Mouse (Mus musculus) T-helper 17 cell (primary cell): ENCODE data around the gene Oser1.

ENCODE experiments used
- in situ Hi-C, 2 experiments: fragments of 300-600 bp; cut with MboI, MseI; formaldehyde crosslinking; loops; 1 replicate in 1 of 2; 2 replicates in 1 of 2; pipeline ENCODE4 v1.15.1; 2025; ENCODE audit warnings: high pct_unique_total_duplicates in 2 of 2

The Oser1 gene

DNA sequence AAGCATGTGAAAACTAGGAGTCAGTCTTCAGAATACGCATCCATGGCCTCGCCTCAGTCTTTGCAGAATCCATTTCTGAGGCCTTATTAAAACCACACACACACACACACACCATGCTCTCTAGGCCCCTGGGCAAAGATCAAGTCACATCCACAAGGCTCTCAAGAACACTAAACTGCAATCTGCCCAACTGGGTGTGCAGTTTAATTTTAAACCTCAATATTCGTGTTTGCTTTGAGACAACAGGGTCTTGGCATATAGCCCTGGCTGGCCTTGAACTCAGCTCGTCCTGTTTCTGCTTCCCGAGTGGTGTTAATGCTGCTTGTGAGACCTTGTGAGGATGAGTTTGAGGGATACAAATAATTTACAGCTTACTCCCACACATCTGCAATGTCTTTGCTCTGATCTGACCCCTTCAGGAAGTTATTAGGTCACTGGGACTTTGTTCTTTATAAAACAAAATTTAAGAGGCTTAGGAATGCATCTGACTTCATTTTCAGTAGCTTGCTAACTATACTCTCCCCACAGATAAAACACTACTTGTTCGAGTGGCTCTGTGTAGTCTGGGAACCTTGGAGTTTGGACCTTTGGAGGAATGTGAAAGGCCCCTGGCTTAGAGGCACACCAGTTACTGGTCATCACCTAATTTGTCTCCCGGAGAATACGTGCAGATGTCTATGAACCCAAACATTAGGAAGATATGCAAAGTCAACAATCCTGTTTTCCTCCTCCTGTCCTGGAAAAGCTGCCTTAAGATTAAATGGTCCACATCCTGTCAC lies 20.3 kb downstream of the Oser1 start:
- in situ Hi-C loops = no loop called here

DNA sequence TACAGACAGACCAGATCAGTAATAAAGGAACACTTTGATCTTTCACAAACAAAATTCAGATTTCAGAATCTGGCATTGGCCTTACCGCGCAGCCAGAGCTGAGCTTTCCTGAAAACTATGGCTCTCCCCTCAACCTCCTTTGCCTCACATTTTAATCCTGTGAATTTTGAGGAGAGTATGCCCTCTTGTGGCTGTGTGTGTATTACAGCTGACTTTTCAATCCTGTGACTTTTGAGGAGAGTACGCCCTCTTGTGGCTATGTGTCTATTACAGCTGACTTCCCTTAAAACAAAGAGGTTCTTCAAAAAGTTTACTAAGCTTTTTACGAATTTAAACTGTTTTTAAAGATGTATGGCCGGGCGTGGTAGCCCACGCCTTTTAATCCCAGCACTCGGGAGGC lies 23.3 kb downstream of the Oser1 start:
- in situ Hi-C loops = no loop called here

DNA sequence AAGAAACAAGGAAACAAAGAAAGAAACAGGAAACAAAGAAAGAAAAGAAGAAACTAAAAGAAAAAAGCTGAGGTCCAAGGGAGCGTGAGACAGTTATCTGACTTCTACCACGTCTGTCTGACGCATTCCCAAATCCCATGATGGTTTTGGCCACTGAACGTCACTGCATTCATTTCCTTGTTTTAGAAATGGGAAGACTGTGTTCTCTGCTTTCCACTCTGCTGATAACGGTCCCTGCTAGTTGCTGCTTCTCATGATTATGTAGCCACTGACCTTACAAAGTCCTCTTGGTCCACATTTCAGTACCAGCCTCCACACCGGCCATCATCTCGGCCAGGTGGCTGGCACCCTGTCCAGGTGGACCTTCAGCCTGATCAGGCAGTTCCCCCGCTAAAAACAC lies 25.3 kb downstream of the Oser1 start:
- in situ Hi-C loops = loop anchor here in 1 of 2 experiments (5.0 kb wide), 1 partner anchor 57 kb away; no protein-coding TSS in a partner anchor

DNA sequence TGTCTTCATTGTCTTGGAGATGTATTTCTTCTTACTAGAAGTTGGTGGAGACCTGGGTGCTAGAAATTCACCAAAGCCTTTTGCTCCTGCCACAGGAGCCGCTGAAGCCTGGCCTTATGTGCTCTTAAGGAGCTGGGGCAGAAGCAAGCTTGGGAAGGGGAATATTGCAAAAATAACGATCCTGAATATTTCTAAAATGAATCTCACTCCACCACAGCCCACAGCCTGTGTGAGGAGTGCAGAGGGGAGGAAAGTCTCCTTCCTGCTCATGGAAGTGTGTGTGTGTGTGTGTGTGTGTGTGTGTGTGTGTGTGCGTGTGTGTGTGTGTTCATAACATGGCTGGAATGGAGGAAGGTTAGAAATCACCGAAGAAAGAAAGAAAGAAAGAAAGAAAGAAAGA lies 25.7 kb downstream of the Oser1 start:
- in situ Hi-C loops = loop anchor here in 1 of 2 experiments (5.0 kb wide), 1 partner anchor 56 kb away; no protein-coding TSS in a partner anchor

DNA sequence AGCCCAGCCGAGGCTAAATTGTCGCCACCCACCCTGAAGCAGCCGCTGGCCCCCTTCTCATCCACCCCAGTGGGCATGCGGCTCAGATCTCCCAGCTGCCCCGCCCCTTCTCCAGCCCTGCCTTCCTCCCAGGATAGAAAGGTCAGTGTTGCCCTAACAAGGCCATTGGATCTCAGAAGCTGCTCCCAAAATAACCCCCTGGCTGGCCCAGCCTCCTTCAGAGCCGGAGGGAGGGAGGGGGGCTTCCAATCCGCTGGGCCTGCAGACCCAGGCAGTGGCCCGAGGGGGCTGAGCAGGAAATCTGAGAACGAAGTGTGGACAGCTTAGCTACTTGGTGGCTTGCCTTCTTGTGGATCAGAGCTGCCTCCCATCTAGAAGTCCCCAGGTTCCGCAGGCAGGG lies 26.6 kb downstream of the Oser1 start, which contains the start of gene Jph2:
TSS of gene Jph2 (minus strand) at position 89 of the 400 bp plus-strand sequence.
- in situ Hi-C loops = loop anchor here in 1 of 2 experiments (5.0 kb wide), 1 partner anchor 56 kb away; no protein-coding TSS in a partner anchor

DNA sequence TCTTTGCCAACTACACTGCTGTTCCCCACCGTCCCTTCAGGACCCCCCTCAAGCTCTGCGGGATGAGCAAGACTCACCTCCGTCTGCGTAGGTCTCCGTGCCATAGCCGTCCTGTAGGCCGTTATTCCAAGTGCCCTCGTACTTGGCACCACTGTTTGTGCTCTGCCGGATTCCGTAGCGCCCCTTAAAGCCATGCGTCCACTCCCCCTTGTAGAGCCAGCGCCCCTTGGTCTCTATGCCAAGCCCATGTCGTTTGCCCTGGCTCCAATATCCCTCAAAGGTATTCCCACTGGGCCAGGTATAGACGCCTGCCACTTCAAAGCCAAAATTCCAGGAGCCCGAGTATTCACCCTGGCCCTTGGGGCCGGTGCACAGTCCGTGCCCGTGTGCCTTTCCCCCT lies 27.4 kb downstream of the Oser1 start:
- in situ Hi-C loops = loop anchor here in 1 of 2 experiments (5.0 kb wide), 1 partner anchor 55 kb away; no protein-coding TSS in a partner anchor

DNA sequence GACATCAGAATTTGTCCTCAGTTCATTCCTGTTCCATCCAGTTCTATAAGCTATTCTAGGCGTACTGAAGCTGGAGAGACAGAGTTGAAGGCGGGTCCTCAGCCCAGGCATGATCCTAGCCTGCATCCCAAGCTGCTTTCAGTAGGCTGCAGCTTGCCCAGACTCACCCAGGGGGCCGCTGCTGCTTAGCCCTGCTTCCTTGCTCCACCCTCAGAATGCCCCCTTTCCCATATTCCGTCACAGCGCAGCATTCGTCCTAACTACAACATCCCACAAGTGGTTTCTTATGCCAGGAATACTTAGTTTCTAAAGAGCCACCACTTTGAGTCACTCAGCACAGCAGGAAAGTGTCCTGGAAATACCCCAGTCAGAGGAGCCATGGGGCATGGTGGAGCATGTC lies 29.5 kb downstream of the Oser1 start:
- in situ Hi-C loops = loop anchor here in 1 of 2 experiments (5.0 kb wide), 1 partner anchor 53 kb away; no protein-coding TSS in a partner anchor

DNA sequence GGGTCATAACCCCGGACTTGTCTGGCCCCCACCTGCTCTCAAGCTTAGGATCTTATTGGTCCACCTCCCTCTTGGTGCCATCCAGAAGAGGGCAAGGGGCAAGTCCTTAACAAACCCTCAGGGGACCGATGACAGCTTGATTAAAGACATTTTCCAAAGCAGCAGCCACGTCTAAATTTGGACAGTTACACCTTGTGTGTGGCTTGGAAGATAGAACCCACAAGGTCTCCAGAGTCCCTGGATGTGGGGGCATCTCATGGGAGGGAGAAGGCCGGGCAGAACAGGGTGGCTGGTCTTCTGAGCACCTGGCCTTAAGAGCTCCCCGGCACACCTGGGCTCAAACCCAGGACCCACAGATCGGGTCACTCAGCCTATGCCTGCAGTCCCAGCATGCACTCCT lies 30.5 kb downstream of the Oser1 start:
- in situ Hi-C loops = no loop called here

DNA sequence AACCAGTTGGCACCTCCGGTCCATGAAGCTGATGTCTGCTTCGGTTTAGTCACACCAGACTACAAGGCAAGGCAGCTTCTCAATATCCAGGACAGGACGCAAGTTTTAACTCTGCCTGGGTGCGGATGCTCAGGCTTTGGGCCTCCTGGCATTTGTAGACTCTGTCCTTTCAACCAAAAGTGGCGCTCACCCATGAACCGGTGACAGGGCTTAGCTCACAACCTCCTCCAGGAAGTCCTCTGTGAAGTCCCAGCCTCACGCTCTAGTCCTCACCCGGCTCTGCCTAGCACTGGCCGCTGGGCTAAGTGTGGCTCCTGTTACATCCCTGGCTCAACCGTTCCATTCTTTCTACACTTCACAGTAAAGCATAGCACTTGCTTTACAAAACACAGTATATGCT lies 31.3 kb downstream of the Oser1 start:
- in situ Hi-C loops = no loop called here

DNA sequence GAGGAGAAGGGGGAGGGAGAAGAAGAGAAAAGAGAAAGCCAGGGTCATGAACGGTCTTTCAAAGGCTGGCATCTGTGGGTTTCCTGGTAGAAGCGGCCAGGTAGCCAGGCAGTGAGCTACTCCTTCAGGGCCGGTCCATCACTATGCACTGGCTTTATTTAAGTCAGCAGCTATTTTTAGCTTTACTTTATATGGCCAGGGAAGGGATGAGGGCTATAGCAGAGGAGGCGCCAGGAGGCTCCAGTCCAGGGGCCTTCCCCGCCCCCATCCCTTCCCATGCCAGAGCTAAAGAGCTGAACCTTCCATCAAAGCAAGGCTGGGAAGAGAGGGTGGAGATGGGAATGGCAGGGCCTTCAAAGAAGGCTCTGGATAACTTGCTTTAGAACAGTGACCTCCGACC lies 32.1 kb downstream of the Oser1 start:
- in situ Hi-C loops = no loop called here

DNA sequence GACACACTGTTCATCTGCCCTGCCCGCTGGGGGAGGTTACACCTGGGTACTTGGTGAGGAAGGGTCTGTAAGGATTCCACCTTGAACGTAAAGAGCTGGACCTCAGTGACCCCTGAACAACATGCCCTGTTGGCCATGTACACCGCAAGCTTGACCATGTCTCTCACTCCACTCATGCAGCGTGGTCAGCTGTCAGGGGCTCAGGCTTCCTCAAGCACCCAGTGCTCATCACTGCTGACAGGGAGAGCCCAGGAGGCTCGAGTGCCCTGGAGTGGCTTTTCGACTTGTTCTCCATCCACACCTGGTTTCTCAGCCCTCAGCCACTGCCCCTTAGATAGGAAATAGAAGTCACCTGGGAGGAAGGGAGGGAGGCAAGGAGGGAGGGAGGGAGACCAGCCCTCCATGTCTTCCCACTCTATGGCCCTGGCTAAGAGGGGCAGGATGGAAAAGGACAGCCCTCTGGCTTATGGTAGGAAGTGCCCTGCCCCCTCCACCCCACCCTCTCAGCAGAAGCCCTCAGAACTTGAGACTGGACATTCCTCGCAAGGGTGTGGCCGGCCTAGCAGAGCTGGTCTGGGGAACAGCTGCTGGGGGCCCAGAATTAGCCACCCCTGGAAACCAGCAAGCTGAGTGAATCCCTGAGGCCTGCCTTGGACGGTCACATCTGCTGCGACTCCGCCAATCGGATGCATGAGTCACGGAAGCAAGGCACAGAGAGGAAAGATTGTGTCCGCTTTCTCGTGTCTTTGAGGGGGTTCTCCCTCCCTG lies 37.9 kb downstream of the Oser1 start:
- in situ Hi-C loops = no loop called here

DNA sequence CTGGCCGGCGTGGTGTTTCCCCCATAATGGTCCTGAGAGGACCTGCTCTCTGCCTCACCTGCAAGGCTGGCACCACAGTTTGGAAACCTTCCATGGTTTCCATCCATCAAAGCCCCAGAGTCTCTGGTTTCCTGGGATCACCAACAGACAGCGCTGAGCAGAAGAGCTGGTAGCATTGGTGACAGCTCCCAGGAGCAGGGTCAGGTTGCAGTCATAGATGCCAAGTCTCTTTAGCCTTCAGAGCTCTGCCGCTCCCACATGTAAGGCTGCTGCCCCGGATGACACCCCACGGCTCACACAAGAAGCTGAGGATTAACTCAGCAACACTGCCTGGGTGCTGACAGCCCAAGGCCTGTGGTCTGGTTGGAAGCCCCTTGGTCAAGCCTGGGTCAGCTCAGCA lies 39.4 kb downstream of the Oser1 start:
- in situ Hi-C loops = no loop called here

DNA sequence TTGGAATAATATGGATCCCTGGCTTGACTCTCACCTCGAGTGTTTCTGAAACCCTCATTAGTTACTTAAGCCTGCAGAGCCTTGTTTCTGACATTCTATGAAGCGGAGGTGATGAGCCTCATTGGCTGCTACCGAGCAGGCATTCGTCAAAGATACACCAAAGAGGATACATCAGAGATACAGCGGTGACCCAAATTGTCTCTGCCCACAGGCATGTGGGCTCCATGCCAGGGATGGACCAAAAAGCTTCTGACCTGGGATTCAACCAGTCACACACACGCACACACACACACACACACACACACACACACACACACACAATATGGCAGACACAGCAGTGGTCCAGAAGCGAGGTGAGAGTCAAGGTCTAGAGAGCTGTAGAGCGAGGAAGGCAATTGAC lies 43.3 kb downstream of the Oser1 start:
- in situ Hi-C loops = no loop called here

DNA sequence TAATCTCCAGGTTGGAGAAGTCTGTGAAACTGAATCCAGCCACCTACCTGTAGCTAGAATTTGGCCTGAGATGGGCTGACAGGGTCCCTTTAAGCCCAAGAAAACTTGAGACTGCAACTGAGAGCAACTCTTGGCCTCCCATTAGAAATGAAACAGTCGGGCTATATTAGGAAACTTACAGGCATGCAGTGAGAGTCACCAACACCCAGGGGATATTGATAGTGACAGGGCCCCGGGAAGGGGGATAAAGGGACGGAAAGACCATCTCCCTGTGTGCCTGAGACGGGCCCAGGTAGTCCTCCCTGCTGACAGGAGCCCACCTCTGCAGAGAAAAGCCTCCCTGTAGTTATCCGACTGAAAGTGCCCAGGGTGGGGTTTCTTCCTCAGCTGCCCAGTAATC lies 45.1 kb downstream of the Oser1 start:
- in situ Hi-C loops = no loop called here

DNA sequence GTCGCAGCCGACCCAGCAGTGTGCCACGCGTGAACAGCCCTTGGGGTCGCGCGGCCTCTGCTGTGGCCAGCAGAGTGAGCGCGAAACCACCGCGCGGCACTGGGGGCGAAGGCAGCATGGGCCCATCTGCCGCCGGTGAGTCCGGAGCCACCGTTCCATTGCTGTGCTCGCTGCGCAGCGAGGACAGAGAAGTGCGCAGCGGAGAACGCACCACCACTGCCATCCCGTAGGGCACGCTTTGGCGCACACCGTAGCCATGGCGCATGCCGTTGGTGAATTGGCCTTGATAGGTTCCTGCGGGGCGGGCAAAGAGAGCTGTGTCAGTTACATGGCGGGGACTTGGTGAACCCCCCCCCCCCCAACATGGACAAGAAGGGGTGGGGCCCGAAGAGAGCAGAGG lies 48.4 kb downstream of the Oser1 start:
- in situ Hi-C loops = no loop called here

DNA sequence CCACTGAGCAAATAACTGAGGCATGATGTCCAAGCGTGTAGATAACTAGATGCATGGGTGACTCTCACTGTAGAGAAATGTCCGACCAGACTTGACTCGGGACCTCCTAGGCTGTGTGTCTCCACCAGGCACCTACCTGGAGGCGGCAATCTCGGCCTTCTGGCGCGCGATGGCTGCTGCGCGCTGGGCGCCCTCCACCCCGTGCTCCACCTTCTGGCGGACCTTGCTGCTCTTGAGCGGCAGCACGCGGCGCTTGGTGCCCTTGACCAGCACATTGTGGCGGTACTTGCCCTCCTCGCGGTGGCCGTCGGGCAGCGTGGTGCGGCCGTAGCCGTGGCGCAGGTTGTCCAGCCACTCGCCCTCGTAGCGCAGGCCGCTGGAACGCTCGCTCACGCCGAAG lies 49.0 kb downstream of the Oser1 start:
- in situ Hi-C loops = no loop called here

DNA sequence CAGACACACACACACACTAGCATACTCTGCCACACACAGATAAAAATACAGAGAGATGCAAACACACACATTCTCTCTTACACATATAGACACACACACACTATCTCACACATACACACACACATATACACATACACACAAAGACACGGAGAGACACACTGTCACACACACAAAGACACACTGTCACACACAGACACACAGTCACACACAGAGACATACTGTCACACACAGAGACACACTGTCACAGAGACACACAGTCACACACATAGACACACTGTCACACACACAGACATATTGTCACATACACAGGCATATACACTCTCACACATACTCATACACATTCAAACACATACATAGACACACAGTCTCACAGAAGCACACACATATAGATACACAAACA lies 51.9 kb downstream of the Oser1 start:
- in situ Hi-C loops = no loop called here

DNA sequence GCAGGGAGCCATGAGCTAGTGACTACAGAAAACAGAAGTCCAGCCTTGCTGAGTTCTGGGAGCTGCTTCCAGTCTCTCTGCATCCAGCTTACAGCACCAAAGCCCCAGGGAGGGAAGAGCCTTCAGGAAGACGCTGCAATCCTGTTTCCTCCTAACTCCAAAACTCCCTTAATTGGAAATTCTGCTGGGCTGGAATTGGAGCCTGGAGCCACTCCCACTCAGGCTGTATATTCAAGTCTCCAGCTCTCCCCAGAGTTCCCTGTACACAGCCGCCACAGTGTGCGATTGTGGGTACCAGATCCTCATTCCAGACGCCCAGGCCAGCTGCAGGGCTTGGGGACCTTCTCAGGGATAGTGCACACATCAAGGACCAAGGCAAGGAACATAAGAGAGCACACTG lies 54.3 kb downstream of the Oser1 start:
- in situ Hi-C loops = no loop called here

DNA sequence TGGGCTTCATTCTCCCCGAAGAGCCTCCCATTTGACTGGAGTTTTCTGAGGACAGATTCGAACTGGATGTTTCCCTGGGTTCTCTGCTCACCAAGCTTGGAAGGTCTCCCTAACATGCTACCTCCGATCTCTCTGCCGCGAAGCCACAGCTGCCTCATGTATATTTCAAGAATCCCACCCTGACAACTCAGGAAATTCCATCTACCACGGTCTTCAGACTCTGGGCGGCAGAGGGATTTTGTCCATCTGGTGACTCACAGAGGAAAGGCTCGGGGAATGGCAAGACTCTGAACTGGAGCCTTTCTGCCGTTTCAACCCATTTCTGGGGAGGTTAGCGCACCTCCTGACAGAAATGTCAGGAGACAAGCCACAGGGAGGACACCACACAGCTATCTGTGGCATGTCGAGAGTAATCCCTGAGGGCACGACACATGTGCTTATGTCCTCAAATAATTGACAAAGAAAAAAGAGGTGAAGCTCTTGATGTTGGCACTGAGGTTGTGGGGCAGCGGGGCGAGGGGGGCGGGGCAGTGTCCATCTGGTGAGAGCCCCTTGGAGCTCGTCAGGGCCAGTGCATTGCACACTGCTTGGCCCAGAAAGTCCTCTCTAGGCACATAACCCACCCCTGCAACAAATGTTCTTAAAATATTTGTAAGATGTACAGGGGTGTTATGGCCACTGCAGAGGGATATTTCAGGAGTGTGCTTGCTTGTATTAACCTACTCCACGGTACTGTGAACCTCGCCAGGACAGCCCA lies 59.5 kb downstream of the Oser1 start:
- in situ Hi-C loops = no loop called here

DNA sequence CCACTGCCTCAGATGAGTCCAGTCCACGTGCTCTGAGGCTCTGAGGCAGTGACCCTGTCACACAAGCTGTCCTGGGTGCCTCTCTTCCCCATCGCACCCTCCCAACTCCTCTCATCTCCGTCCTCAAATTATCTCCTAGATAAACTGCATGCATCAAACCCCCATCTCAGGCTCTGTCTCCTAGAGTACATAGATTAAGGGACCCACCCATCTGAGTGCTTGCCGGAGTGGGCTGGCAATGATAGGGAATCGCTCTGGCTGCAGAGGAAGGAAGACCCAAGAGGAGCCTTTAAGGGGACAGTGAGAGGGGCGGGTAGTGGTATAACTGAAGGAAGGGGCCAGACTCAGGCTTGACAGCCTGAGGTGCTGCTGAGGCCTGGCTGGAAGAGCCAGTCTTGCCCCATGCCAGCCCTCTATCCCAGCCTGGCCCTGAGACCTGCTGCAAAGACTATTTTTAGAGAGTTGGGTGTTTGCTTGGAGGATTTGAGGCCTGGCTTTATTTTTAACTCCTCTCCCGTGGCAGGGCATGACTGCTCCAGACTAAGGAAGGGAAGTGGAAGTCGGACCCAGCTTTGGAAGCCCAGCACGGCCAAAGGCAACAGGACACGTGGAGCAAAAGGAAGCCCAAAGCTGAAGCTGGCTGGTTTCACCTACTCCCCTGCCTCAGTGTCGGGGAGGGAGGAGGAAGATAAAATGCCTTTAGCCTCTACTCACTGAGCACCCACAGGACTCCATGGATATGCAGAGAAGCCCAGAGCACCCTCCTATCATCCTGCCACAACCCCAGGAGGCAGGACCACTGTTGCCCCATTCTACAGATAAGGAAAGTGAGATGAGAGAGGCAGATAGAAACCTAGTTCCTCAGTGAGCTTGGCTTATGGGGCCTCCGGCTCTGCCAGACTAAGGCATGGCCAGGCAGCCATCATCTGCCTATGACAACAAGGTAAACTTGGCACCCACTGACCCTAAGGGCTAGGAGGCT lies 61.3 kb downstream of the Oser1 start:
- in situ Hi-C loops = no loop called here
